Mouse (Mus musculus) testis, adult 2 months (tissue): ENCODE data around the gene Ttll12.

ENCODE experiments used
- CTCF ChIP-seq: fragments of 200-500 bp; IDR thresholded peaks from 2 replicates; pipeline ENCODE4 v1.5.1; 2012; ENCODE audit warnings: low read depth, mild to moderate bottlenecking, inconsistent platforms, low read length, moderate library complexity; ENCODE audit not compliant: control insufficient read depth, insufficient read depth, insufficient replicate concordance
- POLR2A ChIP-seq: fragments of 200-500 bp; IDR thresholded peaks from 2 replicates; pipeline ENCODE4 v1.6.1; 2012; ENCODE audit warnings: low read depth, mild to moderate bottlenecking, inconsistent platforms, low read length, moderate library complexity; ENCODE audit not compliant: control insufficient read depth

GRCm38 (mm10) chr15:83567728-83568127, 27.2 kb downstream of the Ttll12 start:
- TF ChIP-seq CTCF (no peak), POLR2A (no peak)
